ENCODE assay signal across 16 mouse cellular contexts in the genomic region with DNA sequence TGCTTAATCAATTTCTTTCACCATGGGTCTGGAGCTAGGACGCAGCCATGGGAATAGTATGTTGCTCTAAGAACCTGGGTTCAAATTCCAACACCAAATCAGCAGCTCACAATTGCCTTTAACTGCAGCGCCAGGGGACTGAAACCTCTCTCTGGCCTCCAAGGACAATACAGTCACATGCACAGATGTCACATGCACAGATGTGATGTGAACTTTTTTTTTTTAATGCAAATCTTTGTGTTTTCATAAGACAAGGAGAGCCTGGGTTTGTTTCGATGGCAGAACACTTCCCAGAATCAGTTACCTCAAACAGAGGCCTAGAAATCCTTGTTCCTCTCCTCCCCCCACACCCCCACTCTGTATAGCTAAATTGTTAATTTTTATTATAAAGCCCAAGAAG.
"Had no signal": no experiment of that assay in that cellular context is flagged by ENCODE, and none has a peak within 500 bp of the region (broad histone marks: within the 10 kb centered on the region; RNA-seq: fewer than 3 reads in every experiment).

No protein-coding gene starts in this region.

- H3K27me3 ChIP-seq: neural tube, embryonic 13.5 days; neural tube, embryonic 15.5 days; stomach, embryonic 15.5 days had no signal

- H3K9me3 ChIP-seq: neural tube, embryonic 13.5 days; neural tube, embryonic 15.5 days; stomach, embryonic 15.5 days had no signal

- H3K27ac ChIP-seq: neural tube, embryonic 13.5 days; neural tube, embryonic 15.5 days; stomach, embryonic 15.5 days; stomach, postnatal 0 days had no signal

- DNase-seq: retina, postnatal 1 day; right cerebral cortex, adult 18-20 months; right cerebral cortex, postnatal 14 days; right cerebral cortex, postnatal 25 days; right cerebral cortex, postnatal 4 days; spleen, adult 18-20 months; thymus, adult 18-20 months; thymus, adult 2 months; thymus, postnatal 14 days; thymus, postnatal 25 days; thymus, postnatal 36 days; thymus, postnatal 4 days had no signal

- H3K9ac ChIP-seq: neural tube, embryonic 13.5 days; neural tube, embryonic 15.5 days; stomach, embryonic 15.5 days had no signal

- H3K4me1 ChIP-seq: neural tube, embryonic 13.5 days; neural tube, embryonic 15.5 days; stomach, embryonic 15.5 days had no signal

- H3K36me3 ChIP-seq: neural tube, embryonic 13.5 days; neural tube, embryonic 15.5 days; stomach, embryonic 15.5 days had no signal

- H3K4me3 ChIP-seq: neural tube, embryonic 13.5 days; neural tube, embryonic 15.5 days; stomach, embryonic 15.5 days had no signal

- H3K4me2 ChIP-seq: neural tube, embryonic 13.5 days; neural tube, embryonic 15.5 days; stomach, embryonic 15.5 days had no signal
